Mouse (Mus musculus): ENCODE data around the gene Ndufs8.

DNA sequence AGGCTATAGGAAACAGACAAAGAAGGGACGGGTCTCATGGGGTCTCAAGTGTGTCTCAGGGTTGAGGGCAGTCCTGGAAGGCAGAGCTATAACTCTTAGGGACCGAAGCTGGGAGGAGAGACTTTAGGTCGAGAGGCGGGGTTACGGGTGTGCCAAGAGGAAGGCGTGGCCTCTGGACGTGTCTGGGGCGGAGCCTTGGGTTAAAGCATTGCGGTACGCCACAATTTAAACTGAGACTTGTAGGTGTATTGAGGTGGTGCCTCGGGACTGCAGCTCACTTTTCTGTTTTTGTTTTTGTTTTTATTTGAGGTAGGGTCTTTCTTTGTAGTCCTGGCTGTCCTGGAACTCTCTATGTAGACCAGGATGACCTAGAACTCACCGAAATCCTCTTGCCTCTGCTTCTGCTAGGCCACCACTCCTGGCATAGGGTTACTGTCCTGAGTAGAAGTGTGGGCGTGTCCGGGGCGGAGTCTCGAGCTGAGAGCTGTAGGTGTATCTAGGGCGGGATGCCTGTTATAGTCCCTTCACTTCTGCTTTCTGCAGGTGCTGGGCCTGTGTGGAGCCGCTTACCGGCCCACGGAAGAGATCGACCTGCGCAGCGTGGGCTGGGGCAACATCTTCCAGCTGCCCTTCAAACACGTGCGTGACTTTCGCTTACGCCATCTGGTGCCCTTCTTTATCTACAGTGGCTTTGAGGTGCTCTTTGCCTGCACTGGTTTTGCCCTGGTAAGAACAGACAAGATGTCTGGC lies 30.6 kb upstream of the Ndufs8 start:
- TF ChIP-seq POLR2A (IDR thresholded peaks at IDR 0.05; ENCODE audit: insufficient read depth, low read length) (no peak), EP300 (IDR thresholded peaks at IDR 0.05; ENCODE audit: insufficient read depth, low read depth, low read length) (no peak)
